In the genomic region with DNA sequence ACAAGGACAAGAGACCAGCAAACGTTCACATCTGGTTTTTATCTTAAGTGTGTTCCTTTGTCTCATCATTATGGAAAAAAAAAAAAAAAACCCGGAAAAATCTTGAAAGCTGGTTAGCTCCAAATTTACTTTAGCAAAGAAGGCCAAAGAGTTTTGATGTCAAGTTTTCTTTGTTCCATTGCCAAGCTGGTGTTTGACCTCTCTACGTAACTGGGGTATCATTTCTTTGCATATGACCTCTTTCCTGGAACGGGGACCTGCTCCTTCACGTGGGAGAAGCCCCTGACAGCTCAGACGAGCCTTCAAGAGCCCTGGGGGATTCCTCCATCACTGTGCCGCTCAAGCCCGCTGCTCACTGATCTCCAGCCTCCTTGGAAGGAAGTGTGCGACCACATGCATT, we compare ENCODE assay signal across 17 mouse cellular contexts. TPM values are rescaled to one million over a fixed set of nuclear protein-coding genes. Genes with fewer than 3 reads are reported as not detected.
DNase-seq lines count a peak whose midpoint lies in the region; ATAC-seq and TF ChIP-seq lines count a peak whose summit lies in the region.
"Had no signal": no experiment of that assay in that cellular context is flagged by ENCODE, and none has a peak within 500 bp of the region (broad histone marks: within the 10 kb centered on the region; RNA-seq: fewer than 3 reads in every experiment).

No protein-coding gene starts in this region.

- intact Hi-C loops in heart, adult 2 months (cut with DNase I): no loop called here

- no peaks in the 10 kb centered on the region for H3K9me3 ChIP-seq in heart, embryonic 12.5 days (replicated peaks)
- H3K9me3 ChIP-seq in kidney, postnatal 0 days (replicated peaks; ENCODE audit: low read length): no peaks in the 10 kb centered on the region
- H3K9me3 ChIP-seq in limb, embryonic 10.5 days (replicated peaks): no peaks in the 10 kb centered on the region
- no peaks in the 10 kb centered on the region for H3K9me3 ChIP-seq in hindbrain, embryonic 13.5 days

- ATAC-seq in heart, embryonic 12.5 days (ENCODE audit: insufficient number of reproducible peaks, low FRiP score): no peak
- no peak for ATAC-seq in kidney, postnatal 0 days (replicated peaks; ENCODE audit: low FRiP score, low read depth)
- no peak for ATAC-seq in hindbrain, embryonic 13.5 days (ENCODE audit: low FRiP score)
- ATAC-seq: intestine, embryonic 16.5 days had no signal

- H3K27me3 ChIP-seq in heart, adult 2 months (ENCODE audit: control insufficient read depth, insufficient read depth, low read length): no peaks in the 10 kb centered on the region
- H3K27me3 ChIP-seq in heart, embryonic 12.5 days (replicated peaks): no peaks in the 10 kb centered on the region
- no peaks in the 10 kb centered on the region for H3K27me3 ChIP-seq in kidney, postnatal 0 days (ENCODE audit: insufficient read depth, low read length)
- H3K27me3 ChIP-seq in kidney, adult 2 months (replicated peaks; ENCODE audit: control insufficient read depth, insufficient read depth, low read length): no peaks in the 10 kb centered on the region
- H3K27me3 ChIP-seq in limb, embryonic 10.5 days (ENCODE audit: low read depth, poor library complexity, severe bottlenecking): no peaks in the 10 kb centered on the region
- no peaks in the 10 kb centered on the region for H3K27me3 ChIP-seq in hindbrain, embryonic 13.5 days
- H3K27me3 ChIP-seq: midbrain, embryonic 12.5 days; neural tube, embryonic 13.5 days had no signal

- WGBS in heart, adult 2 months: 29% methylated on average over 9 of the region's 9 CpGs
- WGBS in heart, embryonic 12.5 days: 34% methylated on average over 9 of the region's 9 CpGs
- WGBS in kidney, postnatal 0 days: 19% methylated on average over 9 of the region's 9 CpGs
- WGBS in kidney, adult 2 months: 32% methylated on average over 9 of the region's 9 CpGs
- 21% methylated on average over 9 of the region's 9 CpGs for WGBS in limb, embryonic 10.5 days
- 55% methylated on average over 9 of the region's 9 CpGs for WGBS in hindbrain, embryonic 13.5 days

- DNase-seq in heart, adult 2 months: peak; percentile 48 to 60
- DNase-seq in kidney, postnatal 0 days (ENCODE audit: low spot score): peak; percentile 28
- no peak for DNase-seq in kidney, adult 2 months
- peak; percentile 45 for DNase-seq in embryo, embryonic 10.5 days (ENCODE audit: low spot score)
- no peak for DNase-seq in limb, embryonic 10.5 days (ENCODE audit: low spot score)
- DNase-seq in left cerebral cortex, adult 18-20 months (ENCODE audit: low spot score in 2 of 2): no peak
- DNase-seq: cerebellum, postnatal 36 days; lung, adult 2 months; right cerebral cortex, postnatal 14 days; thymus, postnatal 14 days had no signal

- peaks cover 2% of the 10 kb centered on the region; the same call in 1 of the 2 replicates for H3K36me3 ChIP-seq in heart, adult 2 months (ENCODE audit: control insufficient read depth, insufficient read depth, low read length)
- peaks cover 18% of the 10 kb centered on the region for H3K36me3 ChIP-seq in heart, embryonic 12.5 days
- 0 out of 2 replicates have a peak, but pooled peaks cover under 1% of the 10 kb centered on the region for H3K36me3 ChIP-seq in kidney, postnatal 0 days (ENCODE audit: insufficient read depth, low read length)
- H3K36me3 ChIP-seq in kidney, adult 2 months (ENCODE audit: control insufficient read depth, insufficient read depth, low read length): no peaks in the 10 kb centered on the region; the same call in 1 of the 2 replicates
- H3K36me3 ChIP-seq in limb, embryonic 10.5 days: peaks cover 19% of the 10 kb centered on the region
- H3K36me3 ChIP-seq in hindbrain, embryonic 13.5 days: peaks cover 19% of the 10 kb centered on the region

- H3K79me2 ChIP-seq in heart, adult 2 months (replicated peaks; ENCODE audit: control insufficient read depth, insufficient read depth, low read length): no peaks in the 10 kb centered on the region

- no peak overlapping the region for H3K4me2 ChIP-seq in heart, embryonic 12.5 days
- no peak overlapping the region for H3K4me2 ChIP-seq in kidney, postnatal 0 days (ENCODE audit: low read length)
- H3K4me2 ChIP-seq in hindbrain, embryonic 13.5 days: no peak overlapping the region
- H3K4me2 ChIP-seq: hindbrain, embryonic 14.5 days; liver, embryonic 11.5 days; midbrain, embryonic 12.5 days; neural tube, embryonic 13.5 days had no signal

- no peak overlapping the region for H3K4me3 ChIP-seq in heart, adult 2 months
- no peak overlapping the region for H3K4me3 ChIP-seq in heart, embryonic 12.5 days
- no peak overlapping the region for H3K4me3 ChIP-seq in kidney, postnatal 0 days (replicated peaks; ENCODE audit: low read depth, low read length)
- H3K4me3 ChIP-seq in kidney, adult 2 months (ENCODE audit: insufficient read depth, low read depth, low read length): no peak overlapping the region
- H3K4me3 ChIP-seq in limb, embryonic 10.5 days: no peak overlapping the region
- no peak overlapping the region for H3K4me3 ChIP-seq in hindbrain, embryonic 13.5 days
- H3K4me3 ChIP-seq: midbrain, embryonic 12.5 days; neural tube, embryonic 13.5 days had no signal

- TF ChIP-seq EP300 in heart, adult 2 months (IDR thresholded peaks at IDR 0.05; ENCODE audit: insufficient read depth, low read depth, low read length): 0 out of 2 replicates have a peak, but pooled peaks have one; percentile 54

- no peak overlapping the region for H3K9ac ChIP-seq in heart, adult 2 months (ENCODE audit: low read depth, low read length)
- H3K9ac ChIP-seq in heart, embryonic 12.5 days: no peak overlapping the region
- no peak overlapping the region for H3K9ac ChIP-seq in kidney, postnatal 0 days (ENCODE audit: low read depth, low read length)
- H3K9ac ChIP-seq in hindbrain, embryonic 13.5 days: no peak overlapping the region
- H3K9ac ChIP-seq: hindbrain, embryonic 14.5 days; midbrain, embryonic 12.5 days; neural tube, embryonic 13.5 days had no signal

- peak overlapping the region; percentile 31 for H3K27ac ChIP-seq in heart, adult 2 months
- no peak overlapping the region for H3K27ac ChIP-seq in heart, embryonic 12.5 days (ENCODE audit: poor library complexity, severe bottlenecking)
- H3K27ac ChIP-seq in kidney, postnatal 0 days: no peak overlapping the region
- no peak overlapping the region for H3K27ac ChIP-seq in kidney, adult 2 months (ENCODE audit: insufficient read depth, low read depth, low read length)
- 0 out of 2 replicates have a peak overlapping the region, but pooled peaks have one; percentile 58 for H3K27ac ChIP-seq in limb, embryonic 10.5 days
- H3K27ac ChIP-seq in hindbrain, embryonic 13.5 days: no peak overlapping the region
- H3K27ac ChIP-seq: hindbrain, embryonic 14.5 days; midbrain, embryonic 12.5 days; neural tube, embryonic 13.5 days had no signal

- TF ChIP-seq POLR2A in heart, adult 2 months (IDR thresholded peaks at IDR 0.05; ENCODE audit: insufficient read depth, low read depth, low read length): no peak
- TF ChIP-seq POLR2A in kidney, adult 2 months (IDR thresholded peaks at IDR 0.05; ENCODE audit: low read depth, low read length): no peak

- TF ChIP-seq CTCF in heart, adult 2 months (IDR thresholded peaks at IDR 0.05): no peak
- TF ChIP-seq CTCF in kidney, postnatal 0 days (IDR thresholded peaks at IDR 0.05; ENCODE audit: low read depth): no peak
- TF ChIP-seq CTCF in kidney, adult 2 months (conservative IDR thresholded peaks at IDR 0.05; ENCODE audit: insufficient read depth, insufficient read length, low read depth, low read length): no peak

- H3K4me1 ChIP-seq in heart, adult 2 months (ENCODE audit: control insufficient read depth, insufficient read depth, low read length): peaks cover 11% of the 10 kb centered on the region
- H3K4me1 ChIP-seq in heart, embryonic 12.5 days (replicated peaks): peaks cover 15% of the 10 kb centered on the region
- no peaks in the 10 kb centered on the region for H3K4me1 ChIP-seq in kidney, postnatal 0 days (replicated peaks; ENCODE audit: insufficient read depth, low read length)
- no peaks in the 10 kb centered on the region for H3K4me1 ChIP-seq in kidney, adult 2 months (ENCODE audit: control insufficient read depth, insufficient read depth, low read length)
- peaks cover 36% of the 10 kb centered on the region for H3K4me1 ChIP-seq in limb, embryonic 10.5 days
- no peaks in the 10 kb centered on the region for H3K4me1 ChIP-seq in hindbrain, embryonic 13.5 days (replicated peaks)
- H3K4me1 ChIP-seq: midbrain, embryonic 12.5 days had no signal

RNA-seq across cellular contexts. Expression of gene Disc1, which starts 10.1 kb away (rescaled TPM):
- 1 to 10 TPM; 2.2 to 2.3 TPM for total RNA-seq in heart, adult 2 months (2021)
- 1.1 and 1.3 TPM in 2 replicates for polyA plus RNA-seq in heart, adult 2 months (2012; rRNA removed)
- 2.3 and 2.5 TPM in 2 replicates for polyA plus RNA-seq in heart, embryonic 12.5 days (2016; fragmentation: Nextera tagmentation; extraction: Ambion mirVana)
- 0.83 and 0.88 TPM in 2 replicates for polyA plus RNA-seq in kidney, postnatal 0 days (2015; fragmentation: Nextera tagmentation; extraction: Ambion mirVana)
- polyA plus RNA-seq in kidney, adult 2 months (2012; rRNA removed): 0.46 and 0.58 TPM in 2 replicates
- polyA plus RNA-seq in limb, embryonic 10.5 days (2016; fragmentation: Nextera tagmentation; extraction: Ambion mirVana): 1.3 and 1.5 TPM in 2 replicates
- 1.3 and 2.1 TPM in 2 replicates for polyA plus RNA-seq in hindbrain, embryonic 13.5 days (2015; fragmentation: Nextera tagmentation; extraction: Ambion mirVana)
- 1 to 10 TPM; 1.6 to 1.9 TPM for total RNA-seq in left cerebral cortex, adult 18-20 months (2021)

RNA-seq across cellular contexts. Expression of gene Tsnax, which starts 31.1 kb away (rescaled TPM):
- total RNA-seq in heart, adult 2 months (2021): 10 to 100 TPM; 66.3 to 73.1 TPM
- 43.2 and 78.8 TPM in 2 replicates for polyA plus RNA-seq in heart, adult 2 months (2012; rRNA removed)
- polyA plus RNA-seq in heart, embryonic 12.5 days (2016; fragmentation: Nextera tagmentation; extraction: Ambion mirVana): 91.8 and 95.9 TPM in 2 replicates
- polyA plus RNA-seq in kidney, postnatal 0 days (2015; fragmentation: Nextera tagmentation; extraction: Ambion mirVana): 91.9 and 97.4 TPM in 2 replicates
- 29.6 and 37.8 TPM in 2 replicates for polyA plus RNA-seq in kidney, adult 2 months (2012; rRNA removed)
- 134 and 141 TPM in 2 replicates for polyA plus RNA-seq in limb, embryonic 10.5 days (2016; fragmentation: Nextera tagmentation; extraction: Ambion mirVana)
- polyA plus RNA-seq in hindbrain, embryonic 13.5 days (2015; fragmentation: Nextera tagmentation; extraction: Ambion mirVana): 176 and 184 TPM in 2 replicates
- total RNA-seq in left cerebral cortex, adult 18-20 months (2021): 100 to 1,000 TPM; 181 to 182 TPM

Comparison
In these comparisons a context has a peak if more than half of its experiments do, and no peak if none do; other contexts are left out.
1. DNase-seq: peak in heart, adult 2 months (2 of 2), kidney, postnatal 0 days (single experiment) and embryo, embryonic 10.5 days (single experiment); none in kidney, adult 2 months (single experiment), limb, embryonic 10.5 days (single experiment) and left cerebral cortex, adult 18-20 months (0 of 2).
2. H3K27ac ChIP-seq: peak in heart, adult 2 months (single experiment) and limb, embryonic 10.5 days (single experiment); none in heart, embryonic 12.5 days (single experiment), kidney, postnatal 0 days (single experiment), kidney, adult 2 months (single experiment) and hindbrain, embryonic 13.5 days (single experiment).